Mouse (Mus musculus) intestine, postnatal 0 days (tissue): Measurements from ENCODE around the gene Dera. TPM values are rescaled to one million over a fixed set of nuclear protein-coding genes. Genes with fewer than 3 reads are reported as not detected.

Experiments used
- ATAC-seq: fragments of 200-750 bp; cut with Nextera tagmentation; 2 replicates; pipeline ENCODE4 v1.8.0; 2017; ENCODE audit warnings: mild to moderate bottlenecking, moderate TSS enrichment, moderate library complexity
- H3K27ac ChIP-seq: fragments of 300-500 bp; sonication (generic); 2 replicates; pipeline ENCODE4 v1.5.1; 2014; ENCODE audit warnings: mild to moderate bottlenecking, low read depth, low read length, moderate library complexity
- H3K27me3 ChIP-seq: fragments of 300-500 bp; sonication (generic); replicated peaks from 2 replicates; pipeline ENCODE4 v1.6.1; 2014; ENCODE audit warnings: low read length, mixed read lengths; ENCODE audit not compliant: control insufficient read depth, insufficient read depth
- H3K36me3 ChIP-seq: fragments of 300-500 bp; sonication (generic); 2 replicates; pipeline ENCODE4 v1.6.1; 2014; ENCODE audit warnings: mild to moderate bottlenecking, moderate library complexity; ENCODE audit not compliant: control insufficient read depth, insufficient read depth
- H3K4me1 ChIP-seq: fragments of 300-500 bp; sonication (generic); replicated peaks from 2 replicates; pipeline ENCODE4 v1.6.1; 2014; ENCODE audit warnings: antibody characterized with exemption, low read length, mixed read lengths; ENCODE audit not compliant: control insufficient read depth, insufficient read depth
- H3K4me2 ChIP-seq: fragments of 300-500 bp; sonication (generic); replicated peaks from 2 replicates; pipeline ENCODE4 v1.6.1; 2014; ENCODE audit warnings: low read depth, mild to moderate bottlenecking, moderate library complexity
- H3K4me3 ChIP-seq: fragments of 300-500 bp; sonication (generic); 2 replicates; pipeline ENCODE4 v1.5.1; 2014; ENCODE audit warnings: low read depth, low read length
- H3K9ac ChIP-seq: fragments of 300-500 bp; sonication (generic); 2 replicates; pipeline ENCODE4 v1.6.1; 2014; ENCODE audit warnings: mild to moderate bottlenecking, low read depth, low read length
- H3K9me3 ChIP-seq: fragments of 300-500 bp; sonication (generic); 2 replicates; pipeline ENCODE4 v1.6.1; 2016; ENCODE audit warnings: mixed run types; ENCODE audit not compliant: control insufficient read depth
- CTCF ChIP-seq: sonication (generic); IDR thresholded peaks from 2 replicates; pipeline ENCODE4 v1.5.1; 2016; ENCODE audit warnings: low read depth, mild to moderate bottlenecking, control low read depth, antibody characterized with exemption, moderate library complexity
- WGBS: fragments of 180-500 bp; shearing (Covaris S2); extraction: QIAGEN DNeasy Blood & Tissue Kit; methylation state at CpG from one replicate; pipeline ENCODE4 v1.1.7; 2014; 5-methylcytosine and 5-hydroxymethylcytosine counted together
- polyA plus RNA-seq: library from polyadenylated mRNA; unstranded; fragments of >200 nt; fragmentation: Nextera tagmentation; extraction: Ambion mirVana; gene quantifications from 2 replicates; pipeline ENCODE4 v1.2.1, GENCODE M21; 2015

Dera gene
- polyA plus RNA-seq, 1 experiment from 2014 or later: 122 TPM

- H3K27me3 ChIP-seq: no peaks in the 10 kb centered on the region
- no peaks in the 10 kb centered on the region for H3K36me3 ChIP-seq
- no peak overlapping the region for H3K4me3 ChIP-seq
- H3K9ac ChIP-seq: no peak overlapping the region
- H3K27ac ChIP-seq: no peak overlapping the region
- TF ChIP-seq CTCF: no peak
- no peak overlapping the region for H3K4me2 ChIP-seq
- no peak for ATAC-seq
- no peaks in the 10 kb centered on the region for H3K9me3 ChIP-seq
- 86% methylated on average over 7 of the region's 7 CpGs for WGBS
- no peaks in the 10 kb centered on the region for H3K4me1 ChIP-seq
Measured at GRCm38 (mm10) chr6:137869903-137870580, 115.7 kb downstream of the Dera start.

GRCm38 (mm10) chr6:137870667-137871066 is 116.3 kb downstream of the Dera start:
- H3K9ac ChIP-seq: no peak overlapping the region
- no peak overlapping the region for H3K4me3 ChIP-seq
- H3K36me3 ChIP-seq: no peaks in the 10 kb centered on the region
- H3K27me3 ChIP-seq: no peaks in the 10 kb centered on the region
- no peak for TF ChIP-seq CTCF
- no peak overlapping the region for H3K27ac ChIP-seq
- no peaks in the 10 kb centered on the region for H3K4me1 ChIP-seq
- ATAC-seq: no peak
- H3K4me2 ChIP-seq: no peak overlapping the region
- WGBS: 89% methylated on average over 6 of the region's 6 CpGs
- no peaks in the 10 kb centered on the region for H3K9me3 ChIP-seq

GRCm38 (mm10) chr6:137872055-137872735 is 117.8 kb downstream of the Dera start:
- H3K9me3 ChIP-seq: no peaks in the 10 kb centered on the region
- no peaks in the 10 kb centered on the region for H3K36me3 ChIP-seq
- no peaks in the 10 kb centered on the region for H3K4me1 ChIP-seq
- peak overlapping the region; percentile 40; the same call in 1 of the 2 replicates for H3K4me2 ChIP-seq
- ATAC-seq: peak; percentile 56; the same call in 1 of the 2 replicates
- peak; percentile 82 for TF ChIP-seq CTCF
- WGBS: 30% methylated on average over 17 of the region's 17 CpGs
- no peak overlapping the region for H3K4me3 ChIP-seq
- no peak overlapping the region for H3K27ac ChIP-seq
- H3K9ac ChIP-seq: no peak overlapping the region
- H3K27me3 ChIP-seq: no peaks in the 10 kb centered on the region

GRCm38 (mm10) chr6:137874471-137875244 is 120.3 kb downstream of the Dera start:
- Histone ChIP-seq H3K9ac (no peak overlapping the region), H3K9me3 (no peaks in the 10 kb centered on the region), H3K36me3 (no peaks in the 10 kb centered on the region), H3K4me2 (no peak overlapping the region), H3K27ac (no peak overlapping the region), H3K27me3 (no peaks in the 10 kb centered on the region), H3K4me1 (no peaks in the 10 kb centered on the region), H3K4me3 (no peak overlapping the region)
- TF ChIP-seq CTCF: no peak
- ATAC-seq: peak; percentile 47; the same call in 1 of the 2 replicates
- WGBS: 55% methylated on average over 8 of the region's 8 CpGs

GRCm38 (mm10) chr6:137885644-137886043 is 131.3 kb downstream of the Dera start:
- Histone ChIP-seq H3K9ac (no peak overlapping the region), H3K4me2 (no peak overlapping the region), H3K9me3 (no peaks in the 10 kb centered on the region), H3K27ac (no peak overlapping the region), H3K27me3 (no peaks in the 10 kb centered on the region), H3K36me3 (no peaks in the 10 kb centered on the region), H3K4me3 (no peak overlapping the region), H3K4me1 (no peaks in the 10 kb centered on the region)
- no peak for TF ChIP-seq CTCF
- no peak for ATAC-seq
- WGBS: 84% methylated on average over 6 of the region's 6 CpGs

GRCm38 (mm10) chr6:137886210-137886979 is 132.0 kb downstream of the Dera start:
- H3K27ac ChIP-seq: no peak overlapping the region
- no peaks in the 10 kb centered on the region for H3K4me1 ChIP-seq
- no peaks in the 10 kb centered on the region for H3K36me3 ChIP-seq
- 40% methylated on average over 6 of the region's 6 CpGs for WGBS
- no peak overlapping the region for H3K4me3 ChIP-seq
- no peaks in the 10 kb centered on the region for H3K9me3 ChIP-seq
- TF ChIP-seq CTCF: no peak
- ATAC-seq: no peak
- no peaks in the 10 kb centered on the region for H3K27me3 ChIP-seq
- H3K4me2 ChIP-seq: no peak overlapping the region
- H3K9ac ChIP-seq: no peak overlapping the region
